Mouse (Mus musculus): ENCODE data around the gene Tpd52l1. TPM values are rescaled to one million over a fixed set of nuclear protein-coding genes. Genes with fewer than 3 reads are reported as not detected.

Tpd52l1 gene
- 27.4 TPM for polyA plus RNA-seq (2014; fragmentation: Illumina TruSeq; extraction: RNeasy Lipid Tissue Mini Kit (QIAGEN cat#74804); ENCODE audit: low read depth, low replicate concordance)

GRCm38 (mm10) chr10:31445291-31446124, at the start of gene Tpd52l1:
Gene Tpd52l1 (minus strand): TSS chr10:31445958.

GRCm38 (mm10) chr10:31312865-31313848, 132.6 kb downstream of the Tpd52l1 start, which contains the start of gene Hddc2:
Gene Hddc2 (plus strand): TSS chr10:31313383.

Other genes starting within 250 kb of the Tpd52l1 start
- gene Hddc2, start 132.6 kb downstream of the Tpd52l1 start, polyA plus RNA-seq (2014; fragmentation: Illumina TruSeq; extraction: RNeasy Lipid Tissue Mini Kit (QIAGEN cat#74804); ENCODE audit: low read depth, low replicate concordance), result 13.9 TPM
- 4.4 TPM for gene Rnf217, start 163.2 kb upstream of the Tpd52l1 start, polyA plus RNA-seq (2014; fragmentation: Illumina TruSeq; extraction: RNeasy Lipid Tissue Mini Kit (QIAGEN cat#74804); ENCODE audit: low read depth, low replicate concordance)

Data from testis, adult 10 weeks (tissue).